Mouse (Mus musculus) urinary bladder, postnatal 36 days (tissue): ENCODE data around the gene Irf5.
"Not testable (repeated sequence)": the region's sequence is repeated elsewhere in the genome, so short reads cannot be mapped to it uniquely, and the experiment has no call there.

ENCODE experiments used
- DNase-seq, 2 experiments: peaks; one replicate each; pipeline ENCODE4 v3.0.0; 2022; ENCODE audit warnings: low spot score in 2 of 2, mixed read lengths in 1 of 2

Gene Irf5

DNA sequence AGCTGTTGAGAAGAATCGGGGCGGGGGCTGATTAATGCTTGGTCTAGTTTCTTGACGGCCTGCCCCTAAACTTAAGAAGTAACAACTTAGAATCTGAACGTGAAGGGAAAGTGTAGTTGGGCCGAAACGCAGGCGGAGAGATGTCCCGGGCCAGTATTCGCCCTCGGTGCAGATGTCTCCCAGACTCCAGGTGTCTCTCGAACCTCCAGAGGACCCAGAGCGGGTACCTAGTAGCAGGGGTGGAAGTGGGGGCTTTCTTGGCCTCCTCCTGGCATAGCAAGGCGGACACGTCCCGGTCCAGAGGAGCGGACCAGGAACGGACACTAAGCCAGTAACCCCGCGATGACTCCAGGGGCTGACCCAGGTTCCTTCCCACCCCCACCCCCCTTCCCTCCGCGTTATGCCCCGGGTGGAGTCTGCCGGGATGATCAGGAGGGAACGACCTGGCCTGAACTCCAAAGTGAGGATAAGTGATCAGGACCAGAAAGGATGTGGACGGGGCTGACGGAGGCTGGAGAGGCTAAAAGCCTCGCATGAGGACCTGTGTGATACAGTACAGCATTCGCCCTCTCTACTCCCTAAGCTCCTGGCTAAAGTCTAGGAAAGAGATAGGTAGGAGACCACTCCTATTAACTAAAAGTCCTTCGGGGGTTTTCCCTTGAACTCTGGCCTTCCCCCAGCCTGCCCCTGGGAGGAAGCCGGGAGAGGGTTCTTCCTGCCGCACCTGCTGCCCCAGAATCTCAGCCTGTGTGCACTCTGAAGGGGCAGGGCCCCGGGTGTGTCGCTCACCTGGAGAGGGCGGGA lies 1.1 kb downstream of the Irf5 start:
- DNase-seq, result peak in 1 of 2 experiments; percentile 35

DNA sequence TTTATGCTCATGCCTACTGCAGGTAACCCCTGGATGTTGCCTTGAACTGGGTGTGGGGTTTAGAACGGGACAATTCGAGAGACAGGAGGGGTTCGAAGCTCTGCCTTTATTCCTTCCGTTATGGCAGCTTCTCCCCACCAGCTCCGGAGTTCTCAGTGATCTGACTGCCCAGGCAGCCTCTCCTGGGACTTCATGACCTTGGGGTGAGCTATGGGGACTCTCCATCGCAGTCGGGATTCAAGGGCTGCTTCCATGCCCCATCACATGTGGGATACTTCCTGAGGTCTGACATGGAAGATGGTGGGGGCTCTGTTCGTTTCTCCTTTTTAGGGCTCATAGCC lies 1.7 kb downstream of the Irf5 start:
- DNase-seq, result no peak

GRCm38 (mm10) chr6:29528561-29529443 lies 2.4 kb downstream of the Irf5 start:
- no peak for DNase-seq

DNA sequence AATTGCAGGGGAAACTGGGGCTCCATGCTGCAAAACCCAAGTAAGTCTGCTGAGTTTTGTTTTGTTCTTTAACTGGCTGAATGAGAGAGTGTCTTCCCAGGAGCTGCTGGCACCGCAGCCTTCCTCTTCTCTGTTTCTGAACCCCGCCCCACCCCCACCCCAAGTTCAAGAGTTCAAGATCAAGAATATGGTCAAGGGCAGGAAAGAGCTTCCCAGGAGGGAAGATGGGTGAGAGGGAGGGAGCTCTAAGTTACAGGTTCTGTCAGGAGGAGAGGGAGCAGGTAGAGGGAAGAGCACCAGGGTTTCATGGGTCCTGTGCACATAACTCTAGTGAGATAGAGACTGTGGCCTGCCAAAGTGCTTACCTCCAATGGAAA lies 3.0 kb downstream of the Irf5 start:
- no peak for DNase-seq

- DNase-seq, result no peak
Observed at GRCm38 (mm10) chr6:29530050-29530449, 3.6 kb downstream of the Irf5 start.

DNA sequence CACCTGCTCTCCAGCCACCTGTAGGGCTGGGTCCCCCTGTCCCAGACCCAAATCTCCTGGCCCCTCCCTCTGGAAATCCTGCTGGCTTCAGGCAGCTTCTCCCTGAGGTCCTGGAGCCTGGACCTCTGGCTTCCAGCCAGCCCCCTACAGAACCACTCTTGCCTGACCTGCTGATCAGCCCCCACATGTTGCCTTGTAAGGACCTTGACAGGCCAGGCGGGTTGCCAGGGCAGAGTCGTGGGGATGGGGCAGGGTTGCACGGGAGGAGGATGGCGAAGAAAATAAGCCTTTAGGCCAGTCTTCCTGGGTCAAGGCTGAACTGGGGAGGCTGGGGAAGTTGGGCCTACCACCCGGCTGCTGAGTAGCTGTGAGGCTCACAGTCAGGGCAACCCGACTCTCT lies 8.9 kb downstream of the Irf5 start:
- peak in 1 of 2 experiments; percentile 50 for DNase-seq

- no peak for DNase-seq
Observed at GRCm38 (mm10) chr6:29536651-29537193, 10.3 kb downstream of the Irf5 start.

DNA sequence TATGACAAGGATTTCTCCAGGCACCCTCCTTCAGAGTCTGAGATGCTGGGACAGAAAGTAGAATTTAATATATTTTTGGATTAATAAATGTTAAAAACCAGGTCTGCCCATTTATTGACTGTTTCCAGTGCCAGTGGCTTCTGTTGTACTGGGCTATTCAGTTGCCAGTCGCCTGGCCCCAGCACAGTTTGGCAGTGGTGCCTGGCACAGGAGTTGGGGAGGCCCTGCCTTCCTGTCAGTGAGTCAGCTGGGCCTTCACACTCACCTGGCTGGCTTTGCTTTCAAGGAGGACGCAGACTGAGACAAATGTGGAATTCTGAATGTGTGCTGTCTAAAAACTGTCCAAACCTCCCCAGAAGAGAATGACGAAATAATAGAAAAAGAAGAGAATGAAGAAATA lies 10.8 kb downstream of the Irf5 start:
- DNase-seq, result peak in 1 of 2 experiments; percentile 30

DNA sequence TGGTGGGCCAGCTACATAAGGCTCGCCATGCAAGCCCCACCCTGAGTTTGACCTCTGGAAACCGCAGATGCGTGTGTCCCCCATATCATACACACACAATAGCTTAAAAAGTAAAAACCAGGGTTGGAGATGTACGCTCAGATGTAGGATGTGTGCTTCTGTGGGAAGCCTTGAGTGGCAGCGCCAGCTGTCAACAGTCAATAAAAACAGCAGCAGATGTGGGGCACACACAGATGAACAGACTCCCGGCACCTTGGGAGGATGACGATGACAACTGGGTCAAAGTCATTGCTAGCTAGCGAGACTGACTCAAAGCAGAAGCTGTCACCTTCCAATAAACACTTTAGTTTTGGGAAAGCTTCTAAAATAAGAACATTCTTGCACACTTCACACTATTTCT lies 13.1 kb downstream of the Irf5 start:
- no peak for DNase-seq

DNA sequence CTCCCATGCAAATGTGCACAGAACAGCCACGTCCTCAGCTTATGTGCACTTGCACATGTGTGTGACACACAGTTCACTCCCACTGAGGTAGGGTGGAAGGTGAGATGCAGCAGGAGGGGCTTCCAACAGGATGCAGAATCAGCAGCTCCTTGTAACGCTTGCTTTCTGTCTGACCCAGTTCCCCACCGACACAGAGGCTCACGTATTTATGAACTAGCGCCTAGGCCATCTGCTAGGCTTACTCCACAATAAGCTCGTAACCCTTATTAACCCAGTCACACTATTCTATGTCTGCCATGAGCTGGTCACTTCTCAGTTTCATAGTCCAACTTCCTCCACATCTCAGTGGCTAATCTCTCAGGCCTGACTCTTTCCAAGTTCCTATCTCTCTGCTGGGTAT lies 13.8 kb downstream of the Irf5 start:
- no peak for DNase-seq

DNA sequence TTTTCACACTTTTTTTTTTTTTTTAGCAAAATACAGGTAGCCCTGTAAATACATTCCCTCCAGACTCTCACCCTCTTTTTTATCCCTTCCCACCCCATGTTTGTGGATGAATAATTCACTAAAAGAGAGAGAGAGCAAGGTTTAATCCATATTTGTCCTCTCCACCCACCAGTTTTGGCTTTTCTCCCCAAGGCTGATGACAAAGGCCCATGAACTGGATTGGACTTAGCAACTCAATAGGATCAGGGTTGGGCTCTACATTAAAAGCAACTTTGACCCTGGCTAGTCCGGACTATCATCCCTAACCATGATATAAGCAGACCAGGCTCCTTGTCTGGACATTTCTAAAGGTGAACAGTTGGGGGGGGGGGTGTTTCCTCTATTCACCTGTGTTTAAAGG lies 14.5 kb downstream of the Irf5 start:
- no peak for DNase-seq

- DNase-seq, result no peak
Observed at GRCm38 (mm10) chr6:29545611-29546010, 19.2 kb downstream of the Irf5 start.

DNA sequence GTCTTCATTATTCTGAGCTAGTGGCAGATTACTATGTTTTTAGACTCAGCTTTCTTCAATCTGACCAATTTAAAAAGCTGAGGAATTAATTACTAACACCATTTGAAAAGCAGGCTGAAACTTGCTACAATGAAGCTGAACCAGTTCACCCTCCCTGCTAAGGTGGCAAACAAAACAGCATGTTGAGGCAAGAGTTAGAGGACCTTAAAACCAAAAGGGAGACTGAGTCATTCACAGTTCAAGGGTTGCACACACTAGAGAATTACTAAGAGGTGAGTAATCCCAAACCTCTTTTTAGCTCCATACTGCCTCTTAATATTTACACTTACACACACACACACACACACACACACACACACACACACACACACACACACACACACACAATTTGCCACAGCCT lies 21.2 kb downstream of the Irf5 start:
- no peak for DNase-seq

- DNase-seq, result no peak
Observed at GRCm38 (mm10) chr6:29548086-29548485, 21.7 kb downstream of the Irf5 start.

GRCm38 (mm10) chr6:29552526-29552925 lies 26.1 kb downstream of the Irf5 start:
- no peak for DNase-seq

DNA sequence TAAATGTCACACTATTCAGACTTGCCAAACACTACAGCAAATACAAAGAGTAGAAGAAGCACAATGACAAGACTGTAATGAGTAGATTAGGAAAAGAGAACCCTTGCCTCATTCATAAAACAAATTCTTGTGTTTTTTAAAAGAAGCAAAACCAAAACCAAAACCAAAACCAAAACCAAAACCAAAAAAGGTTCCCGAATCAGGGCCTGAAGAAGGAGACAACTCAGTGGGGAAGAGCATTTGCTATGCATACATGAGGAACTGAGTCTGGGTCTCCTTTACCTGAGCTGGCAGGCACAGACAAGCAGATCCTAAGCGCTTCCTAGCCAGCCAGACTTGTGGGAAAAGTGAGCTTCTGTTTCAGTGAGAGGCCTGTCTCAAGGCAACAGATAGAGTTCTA lies 30.7 kb downstream of the Irf5 start:
- DNase-seq, result no peak

- not testable (repeated sequence) for DNase-seq
Observed at GRCm38 (mm10) chr6:29576388-29576787, 50.0 kb downstream of the Irf5 start.

DNA sequence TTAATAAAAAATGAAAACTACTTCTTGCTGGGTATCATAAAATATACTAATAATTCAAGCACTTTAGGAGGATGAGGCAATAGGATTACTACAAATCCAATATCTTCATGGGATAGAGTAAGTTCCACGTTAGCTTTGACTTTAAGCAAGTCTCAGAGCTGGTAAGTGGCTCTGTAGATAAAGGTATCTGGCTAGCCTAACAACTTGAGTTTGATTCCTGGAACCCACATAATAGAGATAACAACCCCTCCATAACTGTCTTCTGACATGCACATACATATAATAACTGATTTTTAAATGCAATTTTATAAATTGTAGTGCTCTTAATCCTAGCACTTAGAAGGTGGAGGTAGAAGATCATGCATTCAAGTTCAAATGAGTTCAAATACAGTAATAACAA lies 54.3 kb downstream of the Irf5 start:
- no peak for DNase-seq

DNA sequence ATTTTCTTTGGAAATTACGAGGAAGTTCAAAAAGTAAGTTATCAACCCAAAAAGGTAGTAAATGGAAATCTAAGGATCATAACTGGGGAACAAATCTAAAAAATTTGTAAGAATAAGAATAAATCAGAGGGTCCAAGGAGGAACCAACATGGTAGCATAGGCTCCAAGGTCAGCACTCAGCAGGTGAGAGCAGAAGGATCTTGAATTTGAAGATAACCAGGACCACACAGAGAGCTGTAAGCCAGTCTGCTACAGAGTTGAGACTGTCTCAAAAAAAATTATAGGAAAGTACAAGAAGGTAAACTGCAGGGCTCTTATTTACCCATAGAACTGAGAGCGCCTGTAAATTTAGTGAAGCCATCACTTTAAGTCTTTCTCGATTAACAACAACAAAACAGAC lies 54.8 kb downstream of the Irf5 start:
- DNase-seq, result no peak
